Mouse (Mus musculus) liver, embryonic 14.5 days (tissue): ENCODE results near the gene Hnrnpab.

Experiments used
- CTCF ChIP-seq: IDR thresholded peaks from 2 replicates; pipeline ENCODE4 v1.5.1; 2016; ENCODE audit warnings: antibody characterized with exemption, low read depth, control low read depth
- EP300 ChIP-seq: IDR thresholded peaks from 2 replicates; pipeline ENCODE4 v1.6.1; 2016; ENCODE audit warnings: antibody characterized with exemption, low read depth

- TF ChIP-seq CTCF (no peak), EP300 (no peak)
Observed at GRCm38 (mm10) chr11:51649889-51650199, 43.2 kb upstream of the Hnrnpab start.
